Mouse (Mus musculus): ENCODE measurements at regions not wholly inside any gene's neighbourhood (a gene's known extent, or its start where the extent isn't known, plus 50 kb on each side); places are given as distances from the start of the nearest gene placed in this dataset.

- TF ChIP-seq RAD21 (IDR thresholded peaks at IDR 0.05; ENCODE audit: low read depth, low read length) (no peak), ETS1 (IDR thresholded peaks at IDR 0.05; ENCODE audit: low read depth, low read length) (no peak), ZNF384 (IDR thresholded peaks at IDR 0.05; ENCODE audit: low read depth, low read length) (no peak), POLR2A (IDR thresholded peaks at IDR 0.05; ENCODE audit: control insufficient read depth in 1 of 2, insufficient read depth in 1 of 2, low read depth in 1 of 2, low read length in 2 of 2, poor library complexity in 1 of 2) (no peak), CTCF (IDR thresholded peaks at IDR 0.05 in 2 of 3, conservative IDR thresholded peaks at IDR 0.05 in 1 of 3; ENCODE audit: control insufficient read depth in 1 of 3, insufficient read depth in 1 of 3, low read depth in 2 of 3, low read length in 3 of 3, poor library complexity in 1 of 3, severe bottlenecking in 1 of 3) (no peak), TBP (IDR thresholded peaks at IDR 0.05; ENCODE audit: low read depth, low read length) (no peak)
Measured at GRCm38 (mm10) chr2:30679041-30679440, 84.2 kb downstream of the Cstad start.
